Mouse (Mus musculus) embryonic facial prominence, embryonic 15.5 days (tissue): ENCODE measurements around the gene Fyttd1. TPM values are rescaled to one million over a fixed set of nuclear protein-coding genes. Genes with fewer than 3 reads are reported as not detected.
"Not testable (repeated sequence)": the region's sequence is repeated elsewhere in the genome, so short reads cannot be mapped to it uniquely, and the experiment has no call there.

Source experiments
- ATAC-seq: fragments of 200-750 bp; cut with Nextera tagmentation; 2 replicates; pipeline ENCODE4 v1.8.0; 2017; ENCODE audit warnings: low read depth, moderate TSS enrichment; ENCODE audit not compliant: insufficient number of reproducible peaks, low FRiP score, low TSS enrichment
- H3K27ac ChIP-seq: fragments of 300-500 bp; sonication (generic); replicated peaks from 2 replicates; pipeline ENCODE4 v1.5.1; 2015; ENCODE audit warnings: mild to moderate bottlenecking, inconsistent platforms
- H3K27me3 ChIP-seq: fragments of 300-500 bp; sonication (generic); 2 replicates; pipeline ENCODE4 v1.6.1; 2015; ENCODE audit warnings: inconsistent platforms
- H3K36me3 ChIP-seq: fragments of 300-500 bp; sonication (generic); 2 replicates; pipeline ENCODE4 v1.6.1; 2015; ENCODE audit warnings: mild to moderate bottlenecking, inconsistent platforms
- H3K4me1 ChIP-seq: fragments of 300-500 bp; sonication (generic); 2 replicates; pipeline ENCODE4 v1.6.1; 2015; ENCODE audit warnings: inconsistent platforms
- H3K4me2 ChIP-seq: fragments of 300-500 bp; sonication (generic); replicated peaks from 2 replicates; pipeline ENCODE4 v1.6.1; 2015; ENCODE audit warnings: mild to moderate bottlenecking, inconsistent platforms
- H3K4me3 ChIP-seq: fragments of 300-500 bp; sonication (generic); replicated peaks from 2 replicates; pipeline ENCODE4 v1.5.1; 2015; ENCODE audit warnings: mild to moderate bottlenecking, inconsistent platforms
- H3K9ac ChIP-seq: fragments of 300-500 bp; sonication (generic); 2 replicates; pipeline ENCODE4 v1.6.1; 2015; ENCODE audit warnings: inconsistent platforms
- H3K9me3 ChIP-seq: fragments of 300-500 bp; sonication (generic); replicated peaks from 2 replicates; pipeline ENCODE4 v1.6.1; 2016; ENCODE audit warnings: inconsistent platforms
- WGBS: fragments of 180-500 bp; shearing (Covaris S2); methylation state at CpG from one replicate; pipeline ENCODE4 v1.1.7; 2015; 5-methylcytosine and 5-hydroxymethylcytosine counted together
- polyA plus RNA-seq: library from polyadenylated mRNA; unstranded; fragments of >200 nt; fragmentation: Nextera tagmentation; extraction: Ambion mirVana; gene quantifications from 2 replicates; pipeline ENCODE4 v1.2.1, GENCODE M21; 2015

Fyttd1 gene
- polyA plus RNA-seq, 1 experiment from 2014 or later = 90.0 TPM

DNA sequence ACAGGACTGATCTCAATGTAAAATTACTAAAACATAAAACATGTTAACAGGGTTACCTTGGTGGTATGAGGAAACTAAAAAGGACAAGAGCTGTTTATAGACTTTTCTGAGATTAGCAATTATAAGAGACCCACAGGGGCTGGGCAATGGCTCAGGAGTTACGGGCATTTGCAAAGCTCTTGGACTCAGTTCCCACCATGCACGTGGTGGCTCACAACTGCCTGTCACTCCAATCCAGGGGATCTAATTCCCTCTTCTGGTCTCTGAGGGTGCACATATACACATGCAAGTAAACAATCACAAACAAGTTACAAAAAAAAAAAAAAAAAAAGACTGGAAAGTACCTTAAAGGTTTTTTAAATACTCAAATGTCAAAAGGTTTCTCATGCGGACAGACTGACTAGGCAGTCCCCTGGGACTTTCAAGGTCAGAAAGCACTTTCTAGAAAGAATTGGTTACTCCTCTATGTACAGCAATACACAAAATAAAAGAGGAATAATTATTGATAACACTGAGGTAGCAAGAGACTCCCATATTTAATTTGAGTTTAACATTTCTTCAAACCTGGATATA is 15.4 kb upstream of the Fyttd1 start:
- H3K4me1 ChIP-seq = peaks cover 11% of the 10 kb centered on the region; the same call in 1 of the 2 replicates
- H3K4me3 ChIP-seq = no peak overlapping the region
- no peak for ATAC-seq
- no peak overlapping the region for H3K27ac ChIP-seq
- H3K4me2 ChIP-seq = no peak overlapping the region
- H3K36me3 ChIP-seq = peaks cover 7% of the 10 kb centered on the region; the same call in 1 of the 2 replicates
- no peak overlapping the region for H3K9ac ChIP-seq
- 79% methylated on average over 3 of the region's 3 CpGs for WGBS
- no peaks in the 10 kb centered on the region for H3K27me3 ChIP-seq
- no peaks in the 10 kb centered on the region for H3K9me3 ChIP-seq

DNA sequence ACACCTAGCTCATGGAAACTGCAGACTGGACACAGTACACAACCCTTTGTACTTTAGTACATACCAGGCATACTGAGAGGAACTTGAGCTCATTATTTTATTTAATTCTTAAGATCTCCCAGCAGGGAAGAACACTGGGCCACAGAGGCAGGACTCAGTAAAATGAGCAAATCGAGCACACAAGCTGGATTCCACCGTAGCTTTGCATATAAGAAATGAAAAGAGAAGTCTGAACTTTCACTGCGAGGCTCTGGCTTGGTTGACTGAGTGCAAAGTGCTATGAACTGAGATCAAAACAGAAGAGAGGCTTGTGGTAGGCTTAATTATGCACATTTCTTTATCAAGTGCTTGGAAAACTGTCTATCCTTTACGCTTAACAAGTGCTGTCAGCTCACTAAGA is 11.9 kb upstream of the Fyttd1 start:
- H3K9ac ChIP-seq = no peak overlapping the region
- H3K4me3 ChIP-seq = no peak overlapping the region
- peaks cover 7% of the 10 kb centered on the region; the same call in 1 of the 2 replicates for H3K36me3 ChIP-seq
- H3K27me3 ChIP-seq = no peaks in the 10 kb centered on the region
- H3K4me2 ChIP-seq = no peak overlapping the region
- H3K9me3 ChIP-seq = no peaks in the 10 kb centered on the region
- WGBS = 90% methylated on average over 4 of the region's 4 CpGs
- ATAC-seq = no peak
- peaks cover 10% of the 10 kb centered on the region; the same call in 1 of the 2 replicates for H3K4me1 ChIP-seq
- H3K27ac ChIP-seq = no peak overlapping the region

DNA sequence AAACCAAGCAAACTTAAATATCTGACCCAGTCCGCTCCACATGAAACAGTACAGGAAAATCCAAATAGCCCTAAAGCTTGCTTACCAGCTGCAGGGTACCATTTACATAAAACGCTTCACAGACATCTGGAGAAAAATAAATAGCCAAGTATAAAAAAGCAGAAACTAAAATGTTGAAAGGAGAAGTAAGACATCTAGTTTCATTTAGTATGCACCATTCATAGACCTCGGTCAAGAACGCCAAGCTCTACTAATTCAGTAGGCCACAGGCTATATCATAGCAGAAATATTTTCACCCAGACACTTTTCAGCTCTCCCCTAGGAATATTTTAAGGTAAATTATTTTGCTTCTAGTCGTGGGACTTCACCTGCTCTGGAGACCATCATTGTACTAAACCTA is 10.6 kb upstream of the Fyttd1 start:
- no peak for ATAC-seq
- Histone ChIP-seq H3K9ac (no peak overlapping the region), H3K4me3 (0 out of 2 replicates have a peak overlapping the region, but pooled peaks have one; percentile 65), H3K4me1 (peaks cover 10% of the 10 kb centered on the region; the same call in 1 of the 2 replicates), H3K36me3 (no peaks in the 10 kb centered on the region), H3K4me2 (no peak overlapping the region), H3K27ac (no peak overlapping the region), H3K27me3 (no peaks in the 10 kb centered on the region), H3K9me3 (no peaks in the 10 kb centered on the region)
- 79% methylated on average over 5 of the region's 5 CpGs for WGBS

DNA sequence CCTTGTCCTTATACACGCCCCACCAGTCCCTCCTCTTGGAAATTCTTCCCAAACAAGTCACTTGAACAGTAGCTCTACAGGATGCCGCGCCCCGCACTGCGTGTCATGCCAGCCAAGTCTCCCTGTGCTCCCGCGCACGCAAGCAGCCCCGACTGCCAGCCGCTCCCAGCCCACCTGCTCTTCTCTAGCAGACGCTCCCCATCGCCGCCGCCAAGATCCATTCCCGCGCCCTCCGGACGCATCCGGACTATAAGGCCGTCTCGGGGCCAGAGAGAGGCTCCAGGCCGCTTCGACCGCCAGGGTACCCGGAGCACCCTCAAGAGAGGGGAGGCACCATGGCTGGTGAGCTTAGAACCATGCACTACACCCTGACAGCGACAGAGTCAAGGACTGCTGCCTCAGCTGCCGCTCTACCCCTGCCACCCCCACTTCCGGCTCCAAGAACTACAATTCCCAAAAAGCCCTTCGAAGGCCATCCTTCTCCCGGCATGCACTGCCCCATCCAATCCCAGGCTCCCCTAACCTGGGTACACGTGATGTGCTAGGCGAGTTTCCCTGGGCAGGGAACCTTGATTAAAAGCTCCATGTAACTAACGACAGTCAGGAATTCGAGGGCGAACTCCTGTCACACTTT is 9.3 kb upstream of the Fyttd1 start:
- Histone ChIP-seq H3K4me2 (peak overlapping the region; percentile 58), H3K36me3 (no peaks in the 10 kb centered on the region), H3K9ac (peak overlapping the region; percentile 67), H3K27me3 (no peaks in the 10 kb centered on the region), H3K4me3 (peak overlapping the region; percentile 65), H3K9me3 (no peaks in the 10 kb centered on the region), H3K27ac (peak overlapping the region; percentile 86), H3K4me1 (peaks cover 10% of the 10 kb centered on the region; the same call in 1 of the 2 replicates)
- WGBS = under 1% methylated on average over 35 of the region's 35 CpGs
- ATAC-seq = peak; percentile 96

DNA sequence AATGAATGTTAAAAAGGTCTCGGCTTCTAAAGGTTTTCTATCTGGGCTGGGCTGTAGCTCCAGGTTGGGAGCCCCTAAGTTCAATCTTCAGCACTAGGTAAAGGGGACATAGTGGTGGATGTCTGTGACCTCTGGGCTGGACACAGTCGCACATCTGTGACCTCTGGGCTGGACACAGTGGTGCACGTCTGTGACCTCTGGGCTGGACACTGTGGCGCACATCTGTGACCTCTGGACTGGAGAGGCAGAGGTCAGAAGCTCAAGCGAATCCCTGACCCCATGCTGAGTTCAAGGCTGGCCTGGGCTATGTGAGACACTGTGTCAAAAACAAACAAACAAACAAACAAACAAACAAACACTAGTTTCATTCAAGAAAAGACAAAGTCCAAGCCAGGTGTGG is 7.1 kb upstream of the Fyttd1 start:
- H3K4me1 ChIP-seq = peaks cover 10% of the 10 kb centered on the region; the same call in 1 of the 2 replicates
- 55% methylated on average over 5 of the region's 5 CpGs for WGBS
- ATAC-seq = no peak
- no peaks in the 10 kb centered on the region for H3K36me3 ChIP-seq
- no peak overlapping the region for H3K4me2 ChIP-seq
- no peak overlapping the region for H3K27ac ChIP-seq
- no peak overlapping the region for H3K9ac ChIP-seq
- H3K9me3 ChIP-seq = no peaks in the 10 kb centered on the region
- no peak overlapping the region for H3K4me3 ChIP-seq
- no peaks in the 10 kb centered on the region for H3K27me3 ChIP-seq

DNA sequence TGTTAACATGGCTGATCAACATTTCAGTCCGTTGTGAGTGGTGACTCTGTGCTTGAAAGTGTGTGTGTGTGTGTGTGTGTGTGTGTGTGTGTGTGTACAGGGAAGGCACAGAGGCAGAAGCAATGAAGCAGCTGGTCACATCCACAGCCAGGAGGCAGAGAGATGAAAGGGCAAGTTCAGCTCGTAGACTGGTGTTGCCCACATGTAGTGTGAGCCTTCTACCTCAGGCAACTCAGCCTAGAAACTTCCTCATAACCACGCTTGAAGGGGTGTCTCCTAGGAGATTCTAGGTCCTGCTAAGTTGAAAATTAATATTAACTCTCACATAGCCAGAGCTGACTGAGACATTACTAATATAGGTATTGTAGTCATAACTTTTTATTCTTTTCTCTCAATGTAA is 3.9 kb upstream of the Fyttd1 start:
- H3K9ac ChIP-seq = no peak overlapping the region
- no peaks in the 10 kb centered on the region for H3K9me3 ChIP-seq
- H3K4me1 ChIP-seq = 0 out of 2 replicates have a peak, but pooled peaks cover under 1% of the 10 kb centered on the region
- H3K27ac ChIP-seq = no peak overlapping the region
- no peaks in the 10 kb centered on the region for H3K27me3 ChIP-seq
- no peak overlapping the region for H3K4me2 ChIP-seq
- no peak overlapping the region for H3K4me3 ChIP-seq
- ATAC-seq = no peak
- no peaks in the 10 kb centered on the region for H3K36me3 ChIP-seq
- 56% methylated on average over 3 of the region's 3 CpGs for WGBS

DNA sequence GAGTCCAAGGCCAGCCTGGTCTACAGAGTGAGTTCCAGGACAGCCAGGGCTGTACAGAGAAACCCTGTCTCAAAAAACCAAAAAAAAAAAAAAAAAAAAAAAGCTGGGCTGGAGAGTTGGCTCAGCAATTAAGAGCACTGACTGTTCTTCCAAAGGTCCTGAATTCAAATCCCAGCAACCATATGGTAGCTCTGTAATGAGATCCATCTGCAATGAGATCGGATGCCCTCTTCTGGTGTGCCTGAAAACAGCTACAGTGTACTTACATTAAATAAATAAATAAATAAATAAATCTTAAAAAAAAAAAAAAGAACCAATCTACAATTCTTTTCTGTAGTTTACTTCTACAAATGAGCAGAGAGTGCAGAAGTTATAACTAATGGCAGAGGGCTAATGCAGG is 2.0 kb upstream of the Fyttd1 start:
- H3K9me3 ChIP-seq, H3K4me3 ChIP-seq, H3K27ac ChIP-seq, H3K4me2 ChIP-seq, H3K27me3 ChIP-seq, ATAC-seq, H3K9ac ChIP-seq, H3K36me3 ChIP-seq: not testable (repeated sequence)
- H3K4me1 ChIP-seq = peaks cover 13% of the 10 kb centered on the region
- 60% methylated on average over 1 of the region's 1 CpGs for WGBS

DNA sequence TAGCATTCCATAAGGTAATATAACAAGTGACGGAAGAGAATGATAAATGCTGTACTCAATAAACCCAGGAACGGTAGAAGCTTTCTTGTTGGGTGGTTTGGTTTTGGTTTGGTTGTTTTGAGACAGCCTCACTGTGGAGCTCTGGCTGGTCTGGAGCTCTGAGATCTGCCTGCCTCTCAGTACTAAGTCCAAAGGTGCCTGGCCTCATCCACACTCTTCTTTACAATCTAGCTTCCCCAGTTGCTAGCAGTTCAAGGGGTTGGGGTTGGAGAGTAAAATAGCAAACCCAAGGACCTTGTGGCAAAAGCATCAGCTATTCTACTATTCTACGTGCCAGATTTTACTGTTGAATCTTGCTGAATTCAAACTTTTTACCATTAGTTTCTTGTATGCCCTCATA is 1.5 kb upstream of the Fyttd1 start:
- Histone ChIP-seq H3K9me3 (no peaks in the 10 kb centered on the region), H3K27ac (no peak overlapping the region), H3K4me3 (no peak overlapping the region), H3K4me2 (no peak overlapping the region), H3K36me3 (no peaks in the 10 kb centered on the region), H3K27me3 (no peaks in the 10 kb centered on the region), H3K4me1 (peaks cover 13% of the 10 kb centered on the region), H3K9ac (no peak overlapping the region)
- WGBS = 92% methylated on average over 3 of the region's 3 CpGs
- no peak for ATAC-seq

DNA sequence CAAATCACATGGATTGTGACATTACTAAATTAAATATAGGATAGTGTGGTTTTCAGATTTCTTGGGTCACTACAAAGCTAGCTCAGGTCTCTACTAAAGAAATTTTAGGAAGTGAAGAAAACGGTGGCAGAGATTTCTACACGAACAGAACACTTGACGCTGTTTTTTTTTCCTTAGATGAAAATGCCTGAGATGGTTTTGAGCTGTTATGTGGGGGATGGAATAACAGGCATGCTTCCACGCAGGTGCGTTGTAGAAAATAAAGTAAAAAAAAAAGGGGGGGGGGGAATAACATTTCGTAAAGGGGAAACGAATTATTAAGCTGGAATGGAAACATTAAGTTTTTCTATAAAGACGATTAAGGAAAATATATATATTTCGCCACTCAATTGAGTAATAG is 469 bp upstream of the Fyttd1 start:
- Histone ChIP-seq H3K4me1 (peaks cover 13% of the 10 kb centered on the region), H3K9me3 (no peaks in the 10 kb centered on the region), H3K9ac (no peak overlapping the region), H3K27ac (no peak overlapping the region), H3K4me2 (peak overlapping the region; percentile 74), H3K27me3 (no peaks in the 10 kb centered on the region), H3K36me3 (no peaks in the 10 kb centered on the region), H3K4me3 (peak overlapping the region; percentile 78)
- ATAC-seq = no peak
- 17% methylated on average over 9 of the region's 9 CpGs for WGBS

DNA sequence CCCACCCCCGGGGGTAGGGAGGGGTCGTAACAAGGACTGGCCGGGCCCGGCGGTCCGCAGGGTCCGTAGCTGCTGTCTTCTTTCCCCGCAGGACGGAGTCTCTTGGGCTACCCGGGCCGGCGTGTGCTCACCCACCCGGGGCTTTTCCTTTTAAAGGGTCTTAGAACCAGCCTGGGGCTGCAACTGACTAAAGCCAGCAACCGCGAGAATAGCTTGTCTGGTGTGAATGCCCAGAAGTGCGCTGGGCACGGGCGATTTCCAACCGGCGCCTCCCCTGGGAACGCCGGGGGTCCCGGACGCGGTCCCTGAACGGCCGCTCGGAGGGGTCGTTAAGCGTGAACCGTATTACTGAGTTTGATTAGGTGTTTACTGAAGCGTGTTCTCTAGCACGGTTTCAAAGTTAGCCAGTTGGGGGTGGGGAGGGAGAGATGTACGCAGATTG is 878 bp downstream of the Fyttd1 start:
- under 1% methylated on average over 34 of the region's 34 CpGs for WGBS
- H3K9ac ChIP-seq = peak overlapping the region; percentile 84
- peak overlapping the region; percentile 85 for H3K27ac ChIP-seq
- H3K4me1 ChIP-seq = peaks cover 13% of the 10 kb centered on the region
- H3K36me3 ChIP-seq = no peaks in the 10 kb centered on the region
- ATAC-seq = peak; percentile 17; the same call in 1 of the 2 replicates
- no peaks in the 10 kb centered on the region for H3K9me3 ChIP-seq
- H3K27me3 ChIP-seq = no peaks in the 10 kb centered on the region
- H3K4me2 ChIP-seq = peak overlapping the region; percentile 74
- H3K4me3 ChIP-seq = peak overlapping the region; percentile 78

DNA sequence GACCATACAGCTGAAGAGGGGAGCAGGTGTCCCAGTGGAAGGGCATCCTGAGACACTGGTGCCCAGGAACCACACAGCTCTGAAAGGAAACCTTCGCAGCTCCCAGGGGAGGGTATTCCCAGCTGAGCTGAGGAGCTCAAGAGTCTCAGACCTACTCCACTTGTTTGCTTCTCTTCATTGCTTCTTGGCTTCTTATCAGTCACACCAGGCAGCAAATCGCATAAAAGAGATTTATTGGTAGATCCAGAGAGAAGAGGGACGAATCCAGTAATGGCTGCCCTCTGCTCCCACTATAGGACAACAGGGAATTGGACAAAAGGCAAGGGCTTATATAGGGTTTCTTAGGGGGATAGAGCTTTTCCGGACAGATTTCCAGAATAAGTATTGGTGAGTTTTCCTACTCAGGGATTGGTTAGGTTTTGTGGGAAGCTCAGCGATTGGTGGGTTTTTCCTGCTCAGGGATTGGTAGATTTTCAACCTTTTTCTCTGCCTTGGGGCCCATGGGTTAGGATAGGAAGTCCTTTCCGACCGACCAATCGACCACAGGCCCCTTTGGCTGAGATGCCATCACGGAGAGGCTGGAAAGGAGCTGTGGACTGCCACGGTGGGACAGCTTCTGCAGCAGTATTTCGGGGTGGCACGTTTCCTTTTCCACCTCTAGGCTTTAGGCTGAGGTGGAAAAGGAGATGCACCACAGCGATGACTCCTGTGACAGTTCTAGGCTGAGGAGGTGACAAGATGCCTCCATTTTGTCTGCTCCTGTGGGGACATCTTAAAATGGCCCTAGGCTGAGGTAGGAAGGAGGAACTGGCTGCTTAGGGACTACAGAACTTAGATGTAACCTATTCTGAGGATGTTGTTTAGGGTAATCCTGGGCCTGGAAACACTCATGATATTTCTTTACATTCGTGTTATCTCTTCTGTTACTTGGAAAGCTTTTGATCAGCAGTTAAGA is 1.9 kb downstream of the Fyttd1 start:
- H3K9ac ChIP-seq = no peak overlapping the region
- H3K4me2 ChIP-seq = peak overlapping the region; percentile 74
- H3K4me3 ChIP-seq = peak overlapping the region; percentile 78
- H3K27ac ChIP-seq = no peak overlapping the region
- H3K36me3 ChIP-seq = no peaks in the 10 kb centered on the region
- ATAC-seq = no peak
- H3K9me3 ChIP-seq = no peaks in the 10 kb centered on the region
- 83% methylated on average over 14 of the region's 14 CpGs for WGBS
- H3K4me1 ChIP-seq = peaks cover 13% of the 10 kb centered on the region
- no peaks in the 10 kb centered on the region for H3K27me3 ChIP-seq
